Mouse (Mus musculus) ES-E14 (cell line): ENCODE results near the gene Zfp692.

Source experiments
- HCFC1 ChIP-seq: IDR thresholded peaks from 2 replicates; pipeline ENCODE4 v1.6.1; 2012; ENCODE audit warnings: low read length, inconsistent platforms, borderline replicate concordance; ENCODE audit not compliant: insufficient read depth
- ZC3H11A ChIP-seq: IDR thresholded peaks from 2 replicates; pipeline ENCODE4 v1.6.1; 2012; ENCODE audit warnings: low read depth, mild to moderate bottlenecking, inconsistent platforms, low read length, borderline replicate concordance
- ZNF384 ChIP-seq: IDR thresholded peaks from 2 replicates; pipeline ENCODE4 v1.6.1; 2012; ENCODE audit warnings: low read depth, low read length, inconsistent platforms

GRCm38 (mm10) chr11:58331149-58331495, 24.3 kb downstream of the Zfp692 start:
- TF ChIP-seq HCFC1 (no peak), ZNF384 (no peak), ZC3H11A (no peak)
